Mouse (Mus musculus) intestine, postnatal 0 days (tissue): Measurements from ENCODE around the gene Ccdc148. TPM values are rescaled to one million over a fixed set of nuclear protein-coding genes. Genes with fewer than 3 reads are reported as not detected.

Source experiments
- ATAC-seq: fragments of 200-750 bp; cut with Nextera tagmentation; 2 replicates; pipeline ENCODE4 v1.8.0; 2017; ENCODE audit warnings: mild to moderate bottlenecking, moderate TSS enrichment, moderate library complexity
- H3K27ac ChIP-seq: fragments of 300-500 bp; sonication (generic); 2 replicates; pipeline ENCODE4 v1.5.1; 2014; ENCODE audit warnings: mild to moderate bottlenecking, low read depth, low read length, moderate library complexity
- H3K27me3 ChIP-seq: fragments of 300-500 bp; sonication (generic); replicated peaks from 2 replicates; pipeline ENCODE4 v1.6.1; 2014; ENCODE audit warnings: low read length, mixed read lengths; ENCODE audit not compliant: control insufficient read depth, insufficient read depth
- H3K36me3 ChIP-seq: fragments of 300-500 bp; sonication (generic); 2 replicates; pipeline ENCODE4 v1.6.1; 2014; ENCODE audit warnings: mild to moderate bottlenecking, moderate library complexity; ENCODE audit not compliant: control insufficient read depth, insufficient read depth
- H3K4me1 ChIP-seq: fragments of 300-500 bp; sonication (generic); replicated peaks from 2 replicates; pipeline ENCODE4 v1.6.1; 2014; ENCODE audit warnings: antibody characterized with exemption, low read length, mixed read lengths; ENCODE audit not compliant: control insufficient read depth, insufficient read depth
- H3K4me2 ChIP-seq: fragments of 300-500 bp; sonication (generic); replicated peaks from 2 replicates; pipeline ENCODE4 v1.6.1; 2014; ENCODE audit warnings: low read depth, mild to moderate bottlenecking, moderate library complexity
- H3K4me3 ChIP-seq: fragments of 300-500 bp; sonication (generic); 2 replicates; pipeline ENCODE4 v1.5.1; 2014; ENCODE audit warnings: low read depth, low read length
- H3K9ac ChIP-seq: fragments of 300-500 bp; sonication (generic); 2 replicates; pipeline ENCODE4 v1.6.1; 2014; ENCODE audit warnings: mild to moderate bottlenecking, low read depth, low read length
- H3K9me3 ChIP-seq: fragments of 300-500 bp; sonication (generic); 2 replicates; pipeline ENCODE4 v1.6.1; 2016; ENCODE audit warnings: mixed run types; ENCODE audit not compliant: control insufficient read depth
- CTCF ChIP-seq: sonication (generic); IDR thresholded peaks from 2 replicates; pipeline ENCODE4 v1.5.1; 2016; ENCODE audit warnings: low read depth, mild to moderate bottlenecking, control low read depth, antibody characterized with exemption, moderate library complexity
- WGBS: fragments of 180-500 bp; shearing (Covaris S2); extraction: QIAGEN DNeasy Blood & Tissue Kit; methylation state at CpG from one replicate; pipeline ENCODE4 v1.1.7; 2014; 5-methylcytosine and 5-hydroxymethylcytosine counted together
- polyA plus RNA-seq: library from polyadenylated mRNA; unstranded; fragments of >200 nt; fragmentation: Nextera tagmentation; extraction: Ambion mirVana; gene quantifications from 2 replicates; pipeline ENCODE4 v1.2.1, GENCODE M21; 2015

Gene Ccdc148
- polyA plus RNA-seq, 1 experiment from 2014 or later = 0.81 TPM

DNA sequence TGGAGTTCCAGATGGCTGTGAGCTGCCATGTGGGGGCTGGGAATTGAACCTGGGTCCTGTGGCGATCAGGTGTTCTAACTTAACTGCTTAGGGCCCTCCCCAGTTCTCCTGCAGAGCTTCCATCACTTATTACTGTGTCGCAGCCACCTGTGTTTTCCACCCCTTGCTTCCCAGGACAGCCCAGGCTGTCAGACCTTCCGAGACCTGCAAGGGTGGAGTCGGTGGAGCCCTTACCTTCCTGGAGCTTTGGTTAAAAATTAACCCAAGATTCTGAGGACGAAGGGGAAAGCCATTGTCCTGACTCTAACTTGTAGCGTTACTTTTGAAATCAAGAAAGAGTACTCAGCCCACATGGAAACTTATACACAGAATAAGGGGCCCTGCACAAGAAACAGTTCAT is 15.4 kb upstream of the Ccdc148 start:
- peak; percentile 71 for ATAC-seq
- Histone ChIP-seq H3K4me3 (no peak overlapping the region), H3K4me2 (peak overlapping the region; percentile 49), H3K9me3 (no peaks in the 10 kb centered on the region), H3K36me3 (no peaks in the 10 kb centered on the region), H3K9ac (no peak overlapping the region), H3K27ac (peak overlapping the region; percentile 54; the same call in 1 of the 2 replicates), H3K4me1 (peaks cover 21% of the 10 kb centered on the region), H3K27me3 (no peaks in the 10 kb centered on the region)
- TF ChIP-seq CTCF = no peak
- WGBS = 39% methylated on average over 6 of the region's 6 CpGs

DNA sequence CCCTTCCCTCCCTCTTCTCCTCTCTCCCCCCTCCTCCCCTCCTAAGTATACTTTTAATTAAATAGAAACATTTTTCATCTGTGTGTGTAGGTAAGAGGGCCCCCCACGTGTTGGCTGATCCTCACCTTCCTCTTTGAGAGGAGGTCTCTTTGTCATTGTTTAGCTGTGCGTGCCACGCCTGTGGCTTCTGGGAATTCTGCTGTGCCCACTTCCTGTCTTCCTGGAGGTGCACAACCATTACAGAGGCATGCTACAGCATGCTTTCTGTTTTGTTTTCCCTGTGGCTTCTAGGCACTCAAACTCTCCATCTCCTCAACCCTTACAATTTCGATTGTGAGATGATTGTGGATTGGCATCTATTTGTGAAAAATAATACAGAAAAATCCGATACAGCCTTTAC is 11.1 kb upstream of the Ccdc148 start:
- Histone ChIP-seq H3K36me3 (no peaks in the 10 kb centered on the region), H3K4me3 (no peak overlapping the region), H3K4me1 (peaks cover 15% of the 10 kb centered on the region; the same call in 1 of the 2 replicates), H3K27me3 (no peaks in the 10 kb centered on the region), H3K9ac (no peak overlapping the region), H3K4me2 (no peak overlapping the region), H3K27ac (no peak overlapping the region), H3K9me3 (no peaks in the 10 kb centered on the region)
- TF ChIP-seq CTCF = no peak
- 47% methylated on average over 5 of the region's 5 CpGs for WGBS
- ATAC-seq = no peak

DNA sequence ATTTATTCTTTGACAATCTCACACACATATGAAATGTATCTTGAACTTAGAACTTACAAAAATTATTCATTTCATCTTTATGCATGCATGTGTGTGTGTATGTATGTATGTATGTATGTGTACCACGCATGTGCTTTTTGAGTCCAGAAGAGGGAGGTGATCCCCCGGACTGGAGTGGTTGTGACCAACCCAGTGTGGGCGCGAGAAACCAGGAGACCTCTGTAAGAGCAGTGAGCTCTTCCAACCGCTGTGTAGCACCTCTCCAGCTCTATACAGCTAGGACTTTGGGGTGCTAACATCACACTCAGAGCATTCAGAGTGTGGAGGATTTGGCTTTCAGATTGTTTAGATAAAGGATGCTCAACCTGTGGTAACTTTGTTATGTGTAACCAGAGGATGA is 10.1 kb upstream of the Ccdc148 start:
- Histone ChIP-seq H3K27me3 (no peaks in the 10 kb centered on the region), H3K4me2 (no peak overlapping the region), H3K4me1 (peaks cover 15% of the 10 kb centered on the region; the same call in 1 of the 2 replicates), H3K9ac (no peak overlapping the region), H3K4me3 (no peak overlapping the region), H3K9me3 (no peaks in the 10 kb centered on the region), H3K27ac (no peak overlapping the region), H3K36me3 (no peaks in the 10 kb centered on the region)
- no peak for ATAC-seq
- no peak for TF ChIP-seq CTCF
- WGBS = 90% methylated on average over 5 of the region's 5 CpGs

DNA sequence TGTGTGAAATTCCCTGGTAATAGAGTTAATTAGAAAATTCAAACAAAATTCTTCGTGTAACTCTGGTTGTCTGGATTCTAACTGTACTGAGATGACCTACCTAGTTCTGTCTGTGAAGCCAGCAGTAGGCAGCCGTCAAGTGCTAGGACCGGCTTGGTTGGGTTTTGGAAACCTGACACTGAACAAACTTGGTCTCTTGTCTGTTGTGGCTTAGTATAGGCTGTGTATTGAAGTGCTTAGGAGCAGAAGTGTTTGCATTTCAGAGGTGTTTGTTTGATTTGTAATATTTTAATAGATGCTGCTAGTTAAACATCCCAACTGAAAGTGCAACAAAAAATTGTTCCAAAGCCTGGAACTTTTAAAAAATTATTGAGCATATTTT is 9.7 kb upstream of the Ccdc148 start:
- Histone ChIP-seq H3K9me3 (no peaks in the 10 kb centered on the region), H3K36me3 (no peaks in the 10 kb centered on the region), H3K27ac (0 out of 2 replicates have a peak overlapping the region, but pooled peaks have one; percentile 29), H3K4me3 (no peak overlapping the region), H3K9ac (no peak overlapping the region), H3K27me3 (no peaks in the 10 kb centered on the region), H3K4me2 (no peak overlapping the region), H3K4me1 (peaks cover 15% of the 10 kb centered on the region; the same call in 1 of the 2 replicates)
- TF ChIP-seq CTCF = no peak
- ATAC-seq = peak; percentile 37; the same call in 1 of the 2 replicates
- WGBS = 52% methylated on average over 3 of the region's 3 CpGs

DNA sequence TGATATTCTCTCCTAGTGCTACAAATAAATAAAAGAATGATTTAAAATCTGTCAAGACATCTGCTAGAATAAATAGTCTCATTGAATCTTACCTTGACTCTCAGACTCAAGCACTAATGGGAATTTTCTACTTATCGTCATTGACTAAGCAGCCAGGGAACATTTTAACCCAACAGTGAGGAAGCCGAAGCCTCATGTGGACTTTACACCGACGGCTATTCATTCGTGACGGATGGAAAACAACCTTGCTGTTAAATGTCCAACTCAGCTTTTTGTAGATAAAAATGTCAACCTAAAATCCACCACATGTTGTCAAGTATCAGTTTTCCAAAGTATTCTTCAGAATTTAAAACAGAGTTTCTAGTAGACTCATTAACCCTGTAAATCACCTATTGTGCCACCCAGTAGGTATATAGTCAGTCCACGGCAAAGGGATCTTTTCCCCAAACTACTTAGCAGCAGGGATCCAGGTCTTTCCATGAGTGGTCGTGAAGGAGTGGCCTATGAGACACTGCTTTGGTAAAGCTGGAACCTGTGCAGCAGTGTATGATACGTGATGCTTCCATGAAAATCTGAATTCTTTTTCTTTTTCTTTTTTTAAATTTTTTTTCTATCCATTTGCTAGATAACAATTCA is 9.2 kb upstream of the Ccdc148 start:
- no peaks in the 10 kb centered on the region for H3K36me3 ChIP-seq
- ATAC-seq = peak; percentile 32; the same call in 1 of the 2 replicates
- no peak for TF ChIP-seq CTCF

DNA sequence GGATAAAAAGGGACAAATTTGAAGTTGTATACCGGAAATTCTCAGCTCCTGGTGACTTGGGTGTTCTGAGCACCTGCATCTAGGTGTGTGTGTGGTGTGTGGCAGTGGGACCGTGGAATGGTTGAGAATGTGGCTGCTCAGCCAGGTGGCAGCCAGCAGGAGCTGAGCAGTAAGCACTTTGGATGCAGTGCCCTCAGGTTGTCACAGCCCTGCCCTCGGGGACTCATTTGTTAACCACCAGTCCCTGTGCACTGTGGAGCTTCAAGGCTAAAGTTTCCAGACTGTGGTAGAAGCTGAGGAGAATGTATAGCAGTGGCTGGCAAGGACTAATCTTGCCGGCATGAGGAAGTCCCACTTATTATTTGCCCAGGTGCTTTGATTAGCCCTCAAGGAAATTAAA is 7.3 kb upstream of the Ccdc148 start:
- peaks cover 17% of the 10 kb centered on the region; the same call in 1 of the 2 replicates for H3K4me1 ChIP-seq
- TF ChIP-seq CTCF = no peak
- no peaks in the 10 kb centered on the region for H3K9me3 ChIP-seq
- no peak overlapping the region for H3K4me2 ChIP-seq
- H3K27me3 ChIP-seq = no peaks in the 10 kb centered on the region
- H3K36me3 ChIP-seq = no peaks in the 10 kb centered on the region
- H3K27ac ChIP-seq = peak overlapping the region; percentile 57
- WGBS = 50% methylated on average over 4 of the region's 4 CpGs
- no peak overlapping the region for H3K9ac ChIP-seq
- peak; percentile 73 for ATAC-seq
- no peak overlapping the region for H3K4me3 ChIP-seq

More for the DNA sequence above, 9.2 kb upstream of the Ccdc148 start:
- Histone ChIP-seq H3K27me3 (no peaks in the 10 kb centered on the region), H3K4me3 (no peak overlapping the region), H3K4me2 (peak overlapping the region; percentile 21; the same call in 1 of the 2 replicates), H3K27ac (peak overlapping the region; percentile 29; the same call in 1 of the 2 replicates), H3K4me1 (peaks cover 15% of the 10 kb centered on the region; the same call in 1 of the 2 replicates), H3K9me3 (no peaks in the 10 kb centered on the region), H3K9ac (no peak overlapping the region)
- WGBS = 39% methylated on average over 9 of the region's 9 CpGs
